Mouse (Mus musculus) thymus, postnatal 14 days (tissue): ENCODE measurements around the gene Treml2.
A peak's percentile ranks its signal among the peaks of the same experiment; 100 is the strongest.

Experiments used
- DNase-seq: peaks from one replicate; pipeline ENCODE4 v3.0.0; 2021

Gene Treml2

GRCm38 (mm10) chr17:48299203-48299602 lies at the start of gene Treml2:
Gene Treml2, plus strand, starts transcription at chr17:48299498.
- peak; percentile 38 for DNase-seq

DNA sequence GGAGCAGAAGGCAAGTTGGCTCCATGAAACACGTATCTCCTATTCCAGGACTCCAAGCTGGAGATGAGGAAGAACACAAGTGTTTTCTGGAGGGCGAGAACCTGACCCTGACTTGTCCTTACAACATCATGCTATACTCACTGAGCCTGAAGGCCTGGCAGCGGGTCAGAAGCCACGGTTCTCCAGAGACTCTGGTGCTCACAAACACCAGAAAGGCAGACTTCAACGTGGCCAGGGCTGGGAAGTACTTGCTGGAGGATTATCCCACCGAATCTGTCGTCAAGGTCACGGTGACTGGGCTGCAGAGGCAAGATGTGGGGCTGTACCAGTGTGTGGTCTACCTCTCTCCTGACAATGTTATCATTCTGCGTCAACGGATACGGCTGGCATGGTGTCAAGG lies 49.8 kb upstream of the Treml2 start:
- no peak for DNase-seq

DNA sequence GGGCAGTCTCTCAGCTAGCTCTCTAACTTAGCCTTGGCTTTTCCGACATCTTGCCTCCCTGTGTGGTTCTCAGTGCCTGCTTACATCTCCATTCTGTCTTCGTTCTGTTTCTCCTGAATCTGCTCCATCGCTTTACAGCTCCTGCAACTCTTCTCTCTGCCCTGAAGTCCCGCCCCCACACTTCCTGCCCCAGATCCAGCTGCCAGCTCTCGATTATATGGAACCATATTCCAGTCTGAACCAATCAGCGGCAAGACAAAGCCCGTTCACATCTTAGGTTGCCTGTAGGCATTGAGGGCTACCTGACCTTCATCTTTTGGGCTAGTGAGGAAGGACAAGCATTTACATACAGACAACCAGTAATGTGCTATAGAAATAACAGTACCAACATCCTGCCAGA lies 48.7 kb upstream of the Treml2 start:
- DNase-seq, result no peak

- DNase-seq, result no peak
Measured at GRCm38 (mm10) chr17:48256575-48256974, 42.7 kb upstream of the Treml2 start.

GRCm38 (mm10) chr17:48261868-48262267 lies 37.4 kb upstream of the Treml2 start:
- DNase-seq, result no peak

GRCm38 (mm10) chr17:48263741-48264362 lies 35.4 kb upstream of the Treml2 start, which contains the start of gene Treml4:
Gene Treml4, plus strand, starts transcription at chr17:48264295.
- DNase-seq, result no peak

- DNase-seq, result no peak
Measured at GRCm38 (mm10) chr17:48264662-48265061, 34.6 kb upstream of the Treml2 start.

DNA sequence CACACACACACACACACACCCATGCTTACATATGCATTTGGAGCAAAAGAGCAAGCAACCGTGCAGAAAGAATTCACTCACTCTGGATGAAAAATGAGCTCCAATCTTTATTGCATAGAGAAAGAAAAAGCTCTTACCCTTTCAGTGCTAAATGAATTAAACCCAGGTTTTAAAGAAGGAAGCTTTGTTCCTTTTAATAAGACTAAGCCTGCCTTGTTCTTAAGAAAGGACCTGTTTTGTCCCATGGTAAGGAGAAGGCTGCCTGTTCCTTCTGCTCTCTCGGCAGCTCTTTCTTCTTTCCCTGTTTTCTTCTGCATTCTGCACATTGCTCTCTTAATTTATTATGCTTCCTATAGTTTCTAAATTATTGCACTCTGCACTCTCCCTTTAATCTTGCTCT lies 33.2 kb upstream of the Treml2 start:
- no peak for DNase-seq

- no peak for DNase-seq
Measured at GRCm38 (mm10) chr17:48266610-48267304, 32.5 kb upstream of the Treml2 start.

DNA sequence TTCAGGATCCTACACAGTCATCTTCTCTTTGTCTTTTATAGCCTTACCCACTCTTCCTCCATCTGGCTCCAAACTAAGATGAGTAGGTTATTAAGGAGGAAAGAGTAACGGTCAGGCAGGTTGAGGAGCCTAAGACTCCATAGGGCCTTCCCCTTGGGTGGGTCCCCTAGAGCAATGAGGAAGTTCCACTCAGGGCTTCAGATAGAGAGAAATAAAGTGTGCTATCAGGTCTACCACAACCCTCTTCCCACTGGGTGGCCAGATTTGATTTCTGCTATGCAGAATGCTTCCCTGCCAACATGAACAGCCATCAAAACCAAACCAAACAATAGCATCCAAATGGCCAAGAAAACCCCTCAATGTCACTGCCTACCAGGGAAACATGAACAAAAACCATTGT lies 31.7 kb upstream of the Treml2 start:
- DNase-seq, result no peak

DNA sequence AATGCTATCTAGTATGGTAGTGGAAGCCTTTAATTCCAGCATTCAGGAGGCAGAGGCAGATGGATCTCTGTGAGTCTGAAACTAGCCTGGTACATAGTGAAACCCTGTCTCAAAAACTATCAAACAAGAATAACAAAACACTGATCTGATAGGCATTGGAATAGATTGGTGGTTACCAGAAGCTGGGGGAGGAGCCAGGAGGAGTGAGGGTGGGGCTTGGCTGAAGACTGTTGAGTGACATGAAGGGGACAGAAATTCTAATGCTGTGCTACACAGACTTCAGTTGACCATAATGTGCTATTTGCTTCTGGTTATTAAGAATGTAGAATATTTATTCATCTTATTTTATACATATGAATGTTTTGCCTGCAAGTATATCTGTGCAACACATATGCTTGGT lies 31.0 kb upstream of the Treml2 start:
- DNase-seq, result no peak

DNA sequence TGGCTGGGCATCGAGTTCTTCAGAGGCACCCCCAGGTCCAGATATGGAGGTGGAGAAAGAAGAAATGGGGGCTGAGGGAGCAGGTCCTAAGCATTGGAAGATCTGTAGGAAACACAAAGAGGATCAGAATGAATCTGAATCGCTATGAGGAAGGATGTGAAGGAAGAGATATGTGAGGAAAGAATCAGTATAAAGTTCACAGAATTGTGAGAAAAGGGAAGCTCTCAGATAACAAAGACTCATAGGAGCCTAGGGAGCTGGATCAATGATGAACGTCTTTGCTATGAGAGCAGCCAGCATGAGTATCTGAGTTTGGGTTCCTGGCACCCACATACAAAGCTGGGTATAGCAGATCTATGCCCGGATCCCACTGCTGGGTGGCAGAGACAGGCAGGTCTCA lies 29.5 kb upstream of the Treml2 start:
- no peak for DNase-seq

- no peak for DNase-seq
Measured at GRCm38 (mm10) chr17:48272158-48272557, 27.1 kb upstream of the Treml2 start.

DNA sequence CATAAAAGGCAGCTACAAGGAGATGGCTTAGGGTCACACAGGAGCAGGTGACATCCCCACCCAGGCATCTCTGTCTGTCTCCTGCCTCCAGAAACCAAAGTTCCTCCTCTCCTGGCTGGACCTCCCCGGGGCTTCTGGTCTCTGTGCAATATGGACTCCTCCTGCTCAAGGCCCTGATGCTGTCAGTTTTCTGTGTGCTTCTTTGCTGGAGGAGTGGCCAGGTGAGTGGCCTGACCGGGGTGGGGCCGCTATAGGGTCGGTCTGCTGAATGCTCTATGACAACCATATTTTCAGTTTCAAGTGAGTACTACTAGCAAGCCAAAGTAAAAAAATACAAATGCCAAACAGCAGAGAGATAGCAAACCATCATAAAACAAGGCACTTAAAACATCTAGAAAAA lies 26.7 kb upstream of the Treml2 start:
- DNase-seq, result no peak

- no peak for DNase-seq
Measured at GRCm38 (mm10) chr17:48274098-48274497, 25.2 kb upstream of the Treml2 start.

GRCm38 (mm10) chr17:48274885-48275284 lies 24.4 kb upstream of the Treml2 start:
- DNase-seq, result peak; percentile 86

GRCm38 (mm10) chr17:48275736-48276135 lies 23.6 kb upstream of the Treml2 start:
- no peak for DNase-seq

- no peak for DNase-seq
Measured at GRCm38 (mm10) chr17:48278381-48278780, 20.9 kb upstream of the Treml2 start.

GRCm38 (mm10) chr17:48279002-48279401 lies 20.3 kb upstream of the Treml2 start:
- DNase-seq, result no peak

- DNase-seq, result peak; percentile 24
Measured at GRCm38 (mm10) chr17:48280943-48281738, 18.2 kb upstream of the Treml2 start.

DNA sequence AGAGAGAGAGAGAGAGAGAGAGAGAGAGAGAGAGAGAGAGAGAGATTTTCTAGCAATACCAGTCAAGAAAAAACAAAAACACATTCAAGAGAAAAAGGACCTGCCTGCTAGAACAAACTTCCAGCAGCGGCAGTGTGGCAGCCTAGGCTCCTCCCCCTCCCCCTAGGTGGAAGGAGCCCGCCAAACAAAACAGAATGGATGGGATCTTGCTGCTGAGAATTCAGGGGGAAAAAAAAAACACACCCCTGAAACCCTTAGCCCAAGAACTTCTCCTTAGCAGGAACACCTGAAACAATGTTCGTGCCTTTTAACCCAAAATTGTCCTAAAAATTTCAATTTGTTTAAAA lies 17.6 kb upstream of the Treml2 start:
- peak; percentile 44 for DNase-seq

DNA sequence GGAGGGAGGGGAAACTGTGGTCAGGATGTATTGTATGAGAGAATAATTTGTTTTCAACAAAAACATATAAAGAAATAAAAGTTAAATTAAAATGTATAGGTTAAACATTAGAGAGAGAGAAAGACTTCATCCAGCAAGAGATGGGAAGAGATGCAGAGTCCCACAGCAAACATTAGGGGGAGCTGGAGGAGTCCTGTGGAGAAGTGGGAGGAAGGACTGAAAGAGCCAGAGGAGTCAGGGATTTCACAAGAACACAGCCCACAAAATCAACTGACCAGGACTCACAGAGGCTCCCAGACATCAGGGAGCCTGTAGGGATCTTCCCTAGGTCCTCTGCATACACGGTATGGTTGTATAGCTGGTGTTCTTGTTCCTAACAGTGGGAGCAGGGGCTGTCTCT lies 12.5 kb upstream of the Treml2 start:
- DNase-seq, result no peak

- DNase-seq, result peak; percentile 60
Measured at GRCm38 (mm10) chr17:48287276-48287675, 12.0 kb upstream of the Treml2 start.
